Mouse (Mus musculus) neutrophil, adult 65 days (primary cell): ENCODE measurements around the gene Zfp831. TPM values are rescaled to one million over a fixed set of nuclear protein-coding genes. Genes with fewer than 3 reads are reported as not detected.

Experiments used
- total RNA-seq: library from RNA; stranded (reverse); gene quantifications from 2 replicates; pipeline ENCODE4 v1.2.4, GENCODE M21; 2023

Zfp831 gene
- 13.1 and 19.1 TPM in 2 replicates for total RNA-seq

GRCm38 (mm10) chr2:174643448-174644144, at the start of gene Zfp831:
TSS of gene Zfp831 (plus strand) at chr2:174643534.

Other genes with a start within 250 kb of the Zfp831 start
- gene Nelfcd, start 227.7 kb upstream of the Zfp831 start, total RNA-seq, result 34.8 and 42.0 TPM in 2 replicates
- 129 and 155 TPM in 2 replicates for gene Ctsz, start 204.5 kb upstream of the Zfp831 start, total RNA-seq
- gene Tubb1, start 192.8 kb upstream of the Zfp831 start, total RNA-seq, result 0.35 TPM in 1 of 2 replicates, not detected in the other
- gene Atp5e, start 179.4 kb upstream of the Zfp831 start, total RNA-seq, result 125 and 143 TPM in 2 replicates
- gene Prelid3b, start 170.5 kb upstream of the Zfp831 start, total RNA-seq, result 49.2 and 57.9 TPM in 2 replicates
- gene Edn3, start 117.1 kb downstream of the Zfp831 start, total RNA-seq, result not detected in 2 replicates